Mouse (Mus musculus) heart, embryonic 10.5 days (tissue): Measurements from ENCODE around the gene Olfr938. TPM values are rescaled to one million over a fixed set of nuclear protein-coding genes. Genes with fewer than 3 reads are reported as not detected.

Source experiments
- DNase-seq: peaks from one replicate; pipeline ENCODE4 v3.0.0-alpha.2; 2017; ENCODE audit warnings: low spot score
- H3K27ac ChIP-seq: fragments of 300-500 bp; sonication (generic); 2 replicates; pipeline ENCODE4 v1.5.1; 2016; ENCODE audit warnings: mild to moderate bottlenecking
- H3K27me3 ChIP-seq: fragments of 300-500 bp; sonication (generic); 2 replicates; pipeline ENCODE4 v1.6.1; 2016; ENCODE audit warnings: mild to moderate bottlenecking; ENCODE audit not compliant: poor library complexity, insufficient read depth, severe bottlenecking
- H3K36me3 ChIP-seq: fragments of 300-500 bp; sonication (generic); 2 replicates; pipeline ENCODE4 v1.6.1; 2016; ENCODE audit warnings: mild to moderate bottlenecking, moderate library complexity
- H3K4me1 ChIP-seq: fragments of 300-500 bp; sonication (generic); 2 replicates; pipeline ENCODE4 v1.6.1; 2016; ENCODE audit warnings: mild to moderate bottlenecking
- H3K4me3 ChIP-seq: fragments of 300-500 bp; sonication (generic); 2 replicates; pipeline ENCODE4 v1.5.1; 2016; ENCODE audit warnings: mild to moderate bottlenecking, moderate library complexity
- H3K9me3 ChIP-seq: fragments of 300-500 bp; sonication (generic); 2 replicates; pipeline ENCODE4 v1.6.1; 2016; ENCODE audit warnings: mild to moderate bottlenecking, moderate library complexity
- WGBS: fragments of 180-500 bp; shearing (Covaris S2); methylation state at CpG from one replicate; pipeline ENCODE4 v1.1.7; 2016; 5-methylcytosine and 5-hydroxymethylcytosine counted together
- microRNA-seq: library from miRNA; unstranded; fragments of <30 nt; microRNA quantifications from one replicate; pipeline ENCODE4, GENCODE M21; 2017
- polyA plus RNA-seq: library from polyadenylated mRNA; unstranded; fragments of >200 nt; fragmentation: Nextera tagmentation; extraction: Ambion mirVana; gene quantifications from 2 replicates; pipeline ENCODE4 v1.2.1, GENCODE M21; 2016

The Olfr938 gene
- polyA plus RNA-seq = not detected in 2 replicates

GRCm38 (mm10) chr9:39078787-39079186 lies at the start of gene Olfr938:
Olfr938 (minus strand) TSS chr9:39078887.
- H3K36me3 ChIP-seq = no peaks in the 10 kb centered on the region
- 84% methylated on average over 2 of the region's 2 CpGs for WGBS
- no peak for DNase-seq
- no peak within 1 kb of the TSS for H3K27ac ChIP-seq
- H3K27me3 ChIP-seq = no peaks in the 10 kb centered on the region
- H3K4me3 ChIP-seq = no peak within 1 kb of the TSS
- H3K4me1 ChIP-seq = no peaks in the 10 kb centered on the region
- H3K9me3 ChIP-seq = peaks cover 6% of the 10 kb centered on the region

GRCm38 (mm10) chr9:39127831-39128230 lies 49.1 kb upstream of the Olfr938 start, which contains the start of gene Olfr27:
Olfr27 (plus strand) TSS chr9:39128131.
- no peak for DNase-seq

GRCm38 (mm10) chr9:39127326-39127725 lies 48.6 kb upstream of the Olfr938 start:
- no peak for DNase-seq
- WGBS = 71% methylated on average over 1 of the region's 1 CpGs
- Histone ChIP-seq H3K27ac (no peak overlapping the region), H3K9me3 (no peaks in the 10 kb centered on the region), H3K4me3 (no peak overlapping the region), H3K4me1 (no peaks in the 10 kb centered on the region), H3K27me3 (no peaks in the 10 kb centered on the region), H3K36me3 (no peaks in the 10 kb centered on the region)

More at GRCm38 (mm10) chr9:39127831-39128230, 49.1 kb upstream of the Olfr938 start, which contains the start of gene Olfr27:
- no peak within 1 kb of the TSS for H3K27ac ChIP-seq
- H3K4me1 ChIP-seq = no peaks in the 10 kb centered on the region
- H3K9me3 ChIP-seq = no peaks in the 10 kb centered on the region
- H3K27me3 ChIP-seq = no peaks in the 10 kb centered on the region
- no peak within 1 kb of the TSS for H3K4me3 ChIP-seq
- no peaks in the 10 kb centered on the region for H3K36me3 ChIP-seq

- Histone ChIP-seq H3K9me3 (no peaks in the 10 kb centered on the region), H3K27ac (no peak within 1 kb of the TSS), H3K27me3 (no peaks in the 10 kb centered on the region), H3K4me1 (no peaks in the 10 kb centered on the region), H3K4me3 (no peak within 1 kb of the TSS), H3K36me3 (no peaks in the 10 kb centered on the region)
- no peak for DNase-seq
- WGBS = 82% methylated on average over 1 of the region's 1 CpGs
These were observed 13.8 kb downstream of the Olfr938 start, which contains the start of gene Olfr937 for GRCm38 (mm10) chr9:39064851-39065250. Olfr937 (minus strand) TSS chr9:39064951.

Small RNAs within 50 kb of the gene (microRNA-seq; reads per million reads assigned to microRNA genes)
- gene Gm25032 = not detected
- not detected for gene Gm25529

Other genes with a start within 250 kb of the Olfr938 start
- not detected in 2 replicates for gene Olfr924, start 234.4 kb downstream of the Olfr938 start, polyA plus RNA-seq
- gene Olfr26, start 223.8 kb downstream of the Olfr938 start, polyA plus RNA-seq = not detected in 2 replicates
- not detected in 2 replicates for gene Olfr926, start 201.8 kb downstream of the Olfr938 start, polyA plus RNA-seq
- gene Olfr930, start 149.1 kb downstream of the Olfr938 start, polyA plus RNA-seq = not detected in 2 replicates
- gene Olfr933, start 106.6 kb downstream of the Olfr938 start, polyA plus RNA-seq = not detected in 2 replicates
- not detected in 2 replicates for gene Olfr934, start 90.6 kb downstream of the Olfr938 start, polyA plus RNA-seq
- gene Olfr935, start 79.2 kb downstream of the Olfr938 start, polyA plus RNA-seq = not detected in 2 replicates
- not detected in 2 replicates for gene Olfr146, start 55.5 kb downstream of the Olfr938 start, polyA plus RNA-seq
- not detected in 2 replicates for gene Olfr937, start 13.9 kb downstream of the Olfr938 start, polyA plus RNA-seq
- not detected in 2 replicates for gene Olfr27, start 49.2 kb upstream of the Olfr938 start, polyA plus RNA-seq
- not detected in 2 replicates for gene Olfr943, start 87.4 kb upstream of the Olfr938 start, polyA plus RNA-seq
- not detected in 2 replicates for gene Olfr944, start 123.0 kb upstream of the Olfr938 start, polyA plus RNA-seq
- not detected in 2 replicates for gene Olfr1537, start 171.1 kb upstream of the Olfr938 start, polyA plus RNA-seq
- gene Olfr945, start 197.9 kb upstream of the Olfr938 start, polyA plus RNA-seq = not detected in 2 replicates
- gene Olfr948, start 247.2 kb upstream of the Olfr938 start, polyA plus RNA-seq = not detected in 2 replicates